Mouse (Mus musculus): ENCODE measurements around the gene Rmnd5b. TPM values are rescaled to one million over a fixed set of nuclear protein-coding genes. Genes with fewer than 3 reads are reported as not detected.
"Not testable (repeated sequence)": the region's sequence is repeated elsewhere in the genome, so short reads cannot be mapped to it uniquely, and the experiment has no call there.

Gene Rmnd5b
- polyA plus RNA-seq (2017; shearing (Covaris generic)), result 10 to 100 TPM; 33.3 to 38.6 TPM

DNA sequence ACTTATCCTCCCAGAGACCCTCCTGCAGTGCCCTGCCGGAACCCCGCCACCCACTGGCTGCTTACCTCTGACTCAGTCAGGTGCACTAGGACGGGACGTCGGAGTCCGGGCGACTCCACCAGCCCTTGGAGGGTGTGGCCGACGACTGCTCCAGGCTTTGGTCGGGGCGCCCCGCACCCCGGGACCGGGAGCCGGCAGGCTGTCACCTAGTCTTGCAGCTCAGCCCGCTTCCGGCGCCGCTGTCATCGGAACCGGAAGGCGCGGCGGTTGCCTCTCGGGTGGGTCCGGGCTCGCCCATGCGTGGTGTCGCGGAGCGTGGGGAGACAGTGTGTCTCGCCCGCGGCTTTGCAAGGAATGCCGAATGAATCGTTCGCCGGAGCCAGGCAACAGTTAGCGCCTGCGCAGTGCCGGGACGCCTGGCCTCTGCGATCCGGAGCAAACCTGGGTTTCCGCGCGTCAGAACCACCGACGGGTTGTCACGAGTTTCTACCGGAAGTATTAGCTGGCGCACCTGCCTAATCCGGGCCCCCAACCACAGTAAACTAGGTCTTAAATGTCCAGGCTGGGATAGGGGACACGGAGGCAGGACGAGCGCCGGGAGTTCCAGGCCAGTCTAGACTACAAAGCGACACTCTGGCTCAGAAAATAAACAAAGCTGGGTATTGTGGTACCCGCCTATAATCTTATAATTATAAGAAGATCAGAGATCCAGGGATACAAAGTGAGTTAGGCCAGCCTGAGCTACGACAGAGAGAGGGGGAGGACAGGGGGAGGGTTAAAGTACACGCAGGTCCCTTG lies at the start of gene Rmnd5b:
Rmnd5b (minus strand) TSS at position 372 of the 798 bp plus-strand sequence.
- ATAC-seq, result peak; percentile 84

GRCm38 (mm10) chr11:51681976-51682374 lies 46.3 kb upstream of the Rmnd5b start:
- no peak for ATAC-seq

- ATAC-seq, result peak; percentile 63
Measured at GRCm38 (mm10) chr11:51681324-51681975, 45.8 kb upstream of the Rmnd5b start.

GRCm38 (mm10) chr11:51679466-51679865 lies 43.8 kb upstream of the Rmnd5b start:
- no peak for ATAC-seq

DNA sequence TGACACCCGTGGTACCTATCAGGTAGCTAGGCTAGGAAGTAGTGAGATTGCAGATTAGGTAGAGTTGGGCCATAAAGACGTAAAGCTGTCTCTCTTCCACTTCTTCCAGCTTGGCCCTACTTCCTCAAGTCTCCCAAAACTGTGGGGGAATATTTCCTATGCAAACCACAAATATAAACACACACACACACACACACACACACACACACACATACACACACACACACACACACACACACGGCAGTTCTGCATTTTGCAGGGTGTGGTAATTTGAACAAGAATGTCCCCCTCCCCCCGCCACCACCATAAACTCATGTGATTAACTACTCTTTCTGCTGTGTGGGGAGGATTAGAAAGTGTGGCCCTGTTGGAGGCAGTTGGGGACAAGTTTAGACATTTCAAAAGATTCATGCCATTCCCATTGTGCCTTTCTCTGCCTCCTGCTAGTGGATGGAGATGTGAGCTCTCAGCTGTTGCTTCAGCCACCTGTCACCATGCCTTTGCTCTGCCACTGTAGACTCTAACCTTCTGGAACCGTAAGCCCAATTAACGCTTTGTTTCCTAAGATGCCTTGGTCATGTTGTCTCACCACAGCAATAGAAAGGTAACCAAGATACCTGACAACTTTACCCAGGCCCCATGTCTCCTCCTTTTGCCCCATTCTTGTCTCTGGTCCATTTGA lies 42.2 kb upstream of the Rmnd5b start:
- ATAC-seq, result no peak

- no peak for ATAC-seq
Measured at GRCm38 (mm10) chr11:51675386-51675785, 39.7 kb upstream of the Rmnd5b start.

GRCm38 (mm10) chr11:51673291-51673690 lies 37.6 kb upstream of the Rmnd5b start:
- ATAC-seq, result no peak

GRCm38 (mm10) chr11:51671376-51671775 lies 35.7 kb upstream of the Rmnd5b start:
- ATAC-seq, result no peak

- ATAC-seq, result no peak
Measured at GRCm38 (mm10) chr11:51670846-51671245, 35.1 kb upstream of the Rmnd5b start.

DNA sequence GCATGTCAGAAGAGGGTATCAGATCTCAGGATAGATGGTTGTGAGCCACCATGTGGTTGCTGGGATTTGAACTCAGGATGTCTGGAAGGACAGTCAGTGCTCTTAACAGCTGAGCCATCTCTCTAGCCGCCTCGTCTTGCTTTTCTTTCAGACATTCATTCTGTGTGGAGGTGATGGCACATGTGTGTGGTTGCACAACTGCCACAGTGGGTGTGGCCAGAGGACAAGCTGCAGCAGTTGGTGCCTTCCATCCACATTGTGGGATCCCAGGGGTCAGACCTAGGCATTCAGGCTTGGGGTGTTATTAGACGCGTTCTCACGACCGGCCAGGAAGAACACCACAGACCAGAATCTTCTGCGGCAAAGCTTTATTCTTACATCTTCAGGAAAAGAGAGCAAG lies 29.1 kb upstream of the Rmnd5b start:
- ATAC-seq, result not testable (repeated sequence)

DNA sequence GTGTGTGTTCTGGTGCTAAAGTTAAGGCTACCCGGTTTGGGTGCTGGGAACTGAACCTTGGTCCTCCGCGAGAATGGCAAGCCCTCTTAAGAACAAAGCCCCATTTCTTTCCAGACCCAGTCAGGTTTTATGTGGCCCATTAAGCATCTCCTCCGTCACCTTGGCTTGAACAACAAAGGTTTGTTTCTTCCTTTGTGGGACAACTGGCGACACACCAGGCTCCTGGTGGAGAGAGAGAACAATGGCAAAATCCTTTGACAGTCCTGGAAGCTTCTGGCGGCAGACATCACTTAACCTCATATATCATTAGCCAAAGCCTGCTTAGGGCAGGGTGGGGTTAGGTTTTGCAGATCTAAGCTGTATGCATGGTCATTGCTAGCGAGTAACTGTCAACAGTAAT lies 26.9 kb upstream of the Rmnd5b start:
- ATAC-seq, result no peak

GRCm38 (mm10) chr11:51661867-51662365 lies 26.2 kb upstream of the Rmnd5b start:
- no peak for ATAC-seq

DNA sequence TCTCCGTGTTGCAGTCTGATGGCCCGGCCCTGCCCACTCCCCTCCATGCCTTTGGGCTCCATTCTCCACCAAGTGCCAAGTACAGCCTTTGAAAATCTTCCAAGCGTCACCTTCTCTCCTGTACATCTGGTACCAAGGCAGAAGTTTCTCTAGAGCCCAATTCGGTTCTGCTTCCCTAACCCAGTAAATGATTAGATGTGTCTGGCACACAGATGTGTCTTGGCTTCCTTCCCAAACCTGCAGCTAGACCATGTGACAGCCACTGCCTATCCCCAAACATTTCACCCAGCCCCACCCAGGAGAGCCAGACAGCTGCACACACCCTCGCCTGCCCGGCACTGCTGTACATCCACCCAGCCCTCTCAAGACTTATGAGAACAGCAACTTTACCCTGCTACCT lies 23.0 kb upstream of the Rmnd5b start:
- no peak for ATAC-seq

DNA sequence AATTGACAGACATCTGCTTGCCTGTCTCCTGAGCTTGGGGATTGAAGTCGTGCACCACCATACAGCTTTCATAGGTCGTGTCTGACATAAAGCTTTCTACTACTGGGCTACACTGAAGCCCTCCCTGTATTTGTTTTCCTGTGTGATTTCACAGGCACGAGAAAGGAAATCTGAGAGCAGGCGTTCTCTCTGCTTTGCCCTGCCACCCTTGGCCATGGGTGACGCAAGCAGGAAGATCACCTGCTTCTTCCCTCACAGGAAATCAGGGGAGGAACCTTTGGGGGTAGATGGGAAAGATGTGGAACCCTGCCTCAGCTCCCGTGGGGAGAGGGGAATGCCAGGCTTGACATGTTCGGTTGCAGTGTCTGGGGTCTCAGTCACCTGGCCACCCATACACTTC lies 22.6 kb upstream of the Rmnd5b start:
- no peak for ATAC-seq

DNA sequence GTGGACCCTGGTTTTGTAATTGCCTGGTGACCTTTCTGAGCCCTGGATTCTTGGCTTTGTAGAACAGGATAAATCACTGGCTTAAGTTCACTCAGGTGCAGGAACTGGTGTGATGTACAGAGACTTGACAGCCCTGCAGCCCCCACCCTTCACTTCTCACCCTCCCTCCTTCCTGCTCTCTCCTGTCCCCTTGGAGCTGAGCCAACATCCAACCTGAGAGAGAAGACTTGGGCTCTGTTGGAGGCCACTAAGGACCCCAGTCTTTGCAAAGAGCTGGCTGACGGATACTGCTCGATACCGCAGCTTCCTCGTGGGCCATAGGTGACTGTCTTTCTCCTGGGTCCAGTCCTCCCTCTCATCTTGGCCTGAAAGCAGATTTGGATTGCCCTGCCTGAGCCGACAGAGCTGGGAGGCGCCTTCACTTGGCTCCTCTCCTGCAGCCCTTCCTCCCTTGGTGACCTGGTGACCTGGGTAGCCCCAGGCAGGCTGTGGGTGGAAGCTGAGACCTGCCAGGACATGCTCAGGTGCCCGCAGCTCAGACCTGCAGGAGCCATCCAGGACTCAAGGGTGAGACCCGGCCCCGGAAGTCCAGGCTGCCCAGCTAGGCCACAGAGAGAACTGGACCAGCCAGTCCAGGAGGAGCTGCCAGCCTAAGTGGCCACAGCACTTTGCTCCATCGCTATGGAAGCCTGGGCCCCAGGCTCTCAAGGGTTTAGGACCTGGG lies 21.3 kb upstream of the Rmnd5b start:
- ATAC-seq, result no peak

DNA sequence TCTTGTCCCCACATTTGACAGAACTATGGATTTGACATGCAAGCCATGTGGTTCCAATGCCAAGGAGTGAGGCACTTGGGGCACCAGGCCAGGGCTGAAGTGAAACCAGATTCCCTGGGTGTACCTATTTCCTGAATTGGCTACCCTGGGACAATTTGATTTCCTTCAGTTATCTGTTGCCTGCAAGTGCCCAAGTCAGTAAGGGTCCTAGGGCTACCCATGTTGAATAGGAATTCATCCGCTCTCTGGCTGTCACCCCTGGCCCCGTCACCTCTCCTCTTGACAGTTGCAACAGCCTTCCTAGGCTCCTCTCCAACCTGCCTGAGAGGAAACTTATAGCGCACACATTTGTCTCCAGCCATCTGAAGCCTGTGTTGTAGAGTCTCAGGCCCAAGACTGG lies 19.2 kb upstream of the Rmnd5b start:
- no peak for ATAC-seq

DNA sequence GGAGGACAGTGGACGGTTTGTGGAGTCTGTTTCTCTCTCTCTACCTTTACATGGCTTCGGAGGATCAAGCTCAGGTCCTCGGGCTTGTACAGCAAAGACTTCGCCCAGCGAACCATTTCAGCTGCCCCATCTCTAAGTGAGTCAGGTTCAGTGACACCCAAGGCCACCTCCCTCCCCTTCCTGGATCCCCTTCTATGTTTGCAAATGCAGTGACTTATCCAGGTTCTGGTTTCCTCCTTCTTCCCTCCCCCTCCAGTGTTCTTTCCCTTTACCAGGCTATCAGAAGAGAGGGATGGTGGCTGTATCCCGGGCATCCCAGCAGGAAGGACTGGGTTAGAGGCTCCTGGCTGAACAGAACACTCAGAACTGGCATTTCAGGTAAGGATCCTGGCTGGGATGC lies 18.0 kb upstream of the Rmnd5b start:
- no peak for ATAC-seq

- no peak for ATAC-seq
Measured at GRCm38 (mm10) chr11:51652889-51653418, 17.3 kb upstream of the Rmnd5b start.

DNA sequence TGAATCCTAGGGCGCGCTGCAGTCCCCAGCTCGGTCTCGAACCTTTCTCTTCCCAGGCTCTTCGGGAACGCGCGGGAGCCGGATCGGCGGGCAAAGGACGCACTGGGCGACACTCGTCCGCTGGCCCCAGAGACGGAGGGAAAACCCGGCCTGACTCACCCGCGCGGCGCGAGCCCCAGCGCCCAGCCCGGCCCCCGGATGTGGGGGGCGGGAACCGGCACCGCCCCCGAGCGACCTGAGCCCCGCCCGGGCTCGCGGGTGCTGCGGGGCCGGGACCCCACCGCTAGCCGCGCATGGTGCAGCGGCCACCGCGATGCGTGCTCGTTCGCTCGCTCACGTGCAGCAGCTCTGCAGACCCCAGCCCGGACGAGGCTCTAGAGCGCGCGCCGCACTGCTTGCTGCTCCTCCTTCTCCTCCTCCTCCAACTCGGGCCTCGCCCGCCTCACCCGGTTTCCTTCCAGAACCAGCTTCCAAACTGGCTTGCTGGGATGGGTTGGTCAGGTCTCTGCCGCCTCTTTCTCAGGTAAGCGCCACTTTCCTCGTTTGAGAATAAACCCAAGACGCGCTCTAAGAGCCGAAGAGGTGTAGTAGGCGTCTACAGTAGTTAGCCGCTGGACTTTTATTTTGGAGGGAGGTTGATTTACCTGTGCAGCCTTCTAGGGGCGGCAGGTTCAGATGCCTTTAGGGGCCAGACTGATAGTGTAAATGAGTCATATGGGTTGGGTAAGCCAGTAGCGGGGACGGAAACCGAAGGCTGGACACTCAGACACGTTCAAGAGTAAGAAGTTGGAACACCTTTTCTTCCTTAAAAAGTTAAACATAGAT lies 15.2 kb upstream of the Rmnd5b start, which contains the start of the genes N4bp3 and D930048N14Rik:
N4bp3 (minus strand) TSS at position 152 of the 825 bp plus-strand sequence.
D930048N14Rik (plus strand) TSS at position 264 of the 825 bp plus-strand sequence.
- peak; percentile 76 for ATAC-seq

GRCm38 (mm10) chr11:51650261-51650660 lies 14.6 kb upstream of the Rmnd5b start:
- ATAC-seq, result peak; percentile 7

DNA sequence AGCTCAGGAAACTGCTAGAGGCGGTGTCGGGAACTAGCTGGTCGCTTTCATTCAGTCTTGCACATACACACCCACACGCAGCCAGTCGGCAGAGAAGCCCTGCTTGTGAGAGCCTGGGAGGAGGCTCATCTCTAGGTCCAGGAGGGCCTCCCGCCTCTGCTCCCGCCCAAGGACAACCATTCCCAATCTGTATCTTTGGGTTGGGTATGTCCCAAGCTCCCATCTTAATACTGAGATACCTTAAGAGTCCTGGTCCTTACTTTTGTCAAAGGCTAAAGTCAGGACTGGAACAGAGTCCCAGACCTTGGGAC lies 14.1 kb upstream of the Rmnd5b start:
- ATAC-seq, result peak; percentile 41
